Mouse (Mus musculus): Measurements from ENCODE around the gene Cd68. TPM values are rescaled to one million over a fixed set of nuclear protein-coding genes. Genes with fewer than 3 reads are reported as not detected.

Cd68 gene
- total and polyA plus RNA-seq, 3 experiments, result 82.2 to 343 (median 122) TPM

GRCm38 (mm10) chr11:69695046-69695360 lies 29.1 kb upstream of the Cd68 start:
- DNase-seq (ENCODE audit: extremely low read depth), result no peak
- Histone ChIP-seq H3K4me1 (ENCODE audit: control insufficient read depth in 1 of 2, insufficient read depth in 2 of 2) (no peaks in the 10 kb centered on the region), H3K4me3 (replicated peaks in 1 of 3; ENCODE audit: low read depth in 2 of 3, low read length in 2 of 3, poor library complexity in 1 of 3) (no peak overlapping the region), H3K79me2 (replicated peaks; ENCODE audit: control insufficient read depth, extremely low read depth, insufficient read depth, poor library complexity, severe bottlenecking) (no peaks in the 10 kb centered on the region), H3K27ac (ENCODE audit: insufficient read depth, low read depth) (no peak overlapping the region), H3K27me3 (replicated peaks) (peaks cover 1% of the 10 kb centered on the region), H3K4me2 (ENCODE audit: insufficient read depth, low read depth, poor library complexity, severe bottlenecking) (no peak overlapping the region), H3K36me3 (replicated peaks in 1 of 2; ENCODE audit: control insufficient read depth in 1 of 2, insufficient read depth in 1 of 2, low read length in 1 of 2) (no peaks in the 10 kb centered on the region), H3K9ac (ENCODE audit: insufficient read depth, low read depth) (no peak overlapping the region), H3K9me3 (replicated peaks; ENCODE audit: low read length) (peaks cover 5% of the 10 kb centered on the region)
- dilution Hi-C loops (cut with MboI; ENCODE audit: extremely low pct_ligation_motif_present, extremely low pct_unique_long_range_greater_than_20kb, low sequenced_read_pairs) (no loop called here), in situ Hi-C loops (cut with MboI; ENCODE audit: low pct_ligation_motif_present, low pct_unique_long_range_greater_than_20kb, low sequenced_read_pairs) (no loop called here)
- TF ChIP-seq SIN3A (IDR thresholded peaks at IDR 0.05; ENCODE audit: low read length) (no peak), POLR2AphosphoS2 (IDR thresholded peaks at IDR 0.05; ENCODE audit: low read depth, low read length) (no peak), RCOR1 (conservative IDR thresholded peaks at IDR 0.05; ENCODE audit: low read depth, low read length) (no peak), BHLHE40 (IDR thresholded peaks at IDR 0.05; ENCODE audit: low read depth, low read length) (no peak), HCFC1 (IDR thresholded peaks at IDR 0.05; ENCODE audit: low read depth, low read length) (no peak), UBTF (IDR thresholded peaks at IDR 0.05; ENCODE audit: low read depth, low read length) (no peak), EP300 (IDR thresholded peaks at IDR 0.05; ENCODE audit: low read length) (no peak), MAFK (IDR thresholded peaks at IDR 0.05; ENCODE audit: insufficient replicate concordance, low read length) (no peak), ZNF384 (IDR thresholded peaks at IDR 0.05; ENCODE audit: low read depth, low read length) (no peak), CTCF (conservative IDR thresholded peaks at IDR 0.05 in 1 of 2, IDR thresholded peaks at IDR 0.05 in 1 of 2; ENCODE audit: low read depth in 2 of 2, low read length in 2 of 2) (no peak), ZMIZ1 (IDR thresholded peaks at IDR 0.05; ENCODE audit: low read depth, low read length) (no peak), MAX (IDR thresholded peaks at IDR 0.05; ENCODE audit: low read length) (no peak), ZKSCAN1 (IDR thresholded peaks at IDR 0.05; ENCODE audit: borderline replicate concordance, low read depth, low read length) (no peak), JUND (conservative IDR thresholded peaks at IDR 0.05; ENCODE audit: low read depth, low read length) (no peak), NELFE (IDR thresholded peaks at IDR 0.05; ENCODE audit: low read depth, low read length) (no peak), ELF1 (IDR thresholded peaks at IDR 0.05; ENCODE audit: low read depth, low read length) (no peak), MYC (IDR thresholded peaks at IDR 0.05; ENCODE audit: low read depth, low read length) (no peak)

GRCm38 (mm10) chr11:69693421-69693965 lies 27.5 kb upstream of the Cd68 start:
- DNase-seq (ENCODE audit: extremely low read depth), result no peak
- Histone ChIP-seq H3K36me3 (replicated peaks in 1 of 2; ENCODE audit: control insufficient read depth in 1 of 2, insufficient read depth in 1 of 2, low read length in 1 of 2) (no peaks in the 10 kb centered on the region), H3K4me3 (replicated peaks in 1 of 3; ENCODE audit: low read depth in 2 of 3, low read length in 2 of 3, poor library complexity in 1 of 3) (no peak overlapping the region), H3K27me3 (replicated peaks) (no peaks in the 10 kb centered on the region), H3K4me1 (ENCODE audit: control insufficient read depth in 1 of 2, insufficient read depth in 2 of 2) (no peaks in the 10 kb centered on the region), H3K4me2 (ENCODE audit: insufficient read depth, low read depth, poor library complexity, severe bottlenecking) (no peak overlapping the region), H3K79me2 (replicated peaks; ENCODE audit: control insufficient read depth, extremely low read depth, insufficient read depth, poor library complexity, severe bottlenecking) (no peaks in the 10 kb centered on the region), H3K27ac (ENCODE audit: insufficient read depth, low read depth) (no peak overlapping the region), H3K9ac (ENCODE audit: insufficient read depth, low read depth) (no peak overlapping the region), H3K9me3 (replicated peaks; ENCODE audit: low read length) (peaks cover 1% of the 10 kb centered on the region)
- TF ChIP-seq EP300 (IDR thresholded peaks at IDR 0.05; ENCODE audit: low read length) (no peak), JUN (IDR thresholded peaks at IDR 0.05; ENCODE audit: insufficient read depth, low read depth, low read length) (no peak), ZKSCAN1 (IDR thresholded peaks at IDR 0.05; ENCODE audit: borderline replicate concordance, low read depth, low read length) (no peak), NRF1 (IDR thresholded peaks at IDR 0.05; ENCODE audit: low read depth, low read length) (no peak), USF1 (IDR thresholded peaks at IDR 0.05; ENCODE audit: low read depth, low read length) (no peak), KAT2A (IDR thresholded peaks at IDR 0.05; ENCODE audit: insufficient replicate concordance, low read length) (no peak), BHLHE40 (IDR thresholded peaks at IDR 0.05; ENCODE audit: low read depth, low read length) (no peak), SMC3 (IDR thresholded peaks at IDR 0.05; ENCODE audit: low read depth, low read length) (no peak), JUND (conservative IDR thresholded peaks at IDR 0.05; ENCODE audit: low read depth, low read length) (no peak), MAX (IDR thresholded peaks at IDR 0.05; ENCODE audit: low read length) (no peak), MYC (IDR thresholded peaks at IDR 0.05; ENCODE audit: low read depth, low read length) (no peak), TBP (conservative IDR thresholded peaks at IDR 0.05; ENCODE audit: low read depth, low read length) (no peak)
- in situ Hi-C loops (cut with MboI; ENCODE audit: low pct_ligation_motif_present, low pct_unique_long_range_greater_than_20kb, low sequenced_read_pairs) (no loop called here), dilution Hi-C loops (cut with MboI; ENCODE audit: extremely low pct_ligation_motif_present, extremely low pct_unique_long_range_greater_than_20kb, low sequenced_read_pairs) (no loop called here)

Measured in CH12.LX (cell line).